Mouse (Mus musculus) thymus, postnatal 4 days (tissue): ENCODE measurements at regions not wholly inside any gene's neighbourhood (a gene's known extent, or its start where the extent isn't known, plus 50 kb on each side); places are given as distances from the start of the nearest gene placed in this dataset.

Experiments used
- DNase-seq: peaks from one replicate; pipeline ENCODE4 v3.0.0; 2021

DNA sequence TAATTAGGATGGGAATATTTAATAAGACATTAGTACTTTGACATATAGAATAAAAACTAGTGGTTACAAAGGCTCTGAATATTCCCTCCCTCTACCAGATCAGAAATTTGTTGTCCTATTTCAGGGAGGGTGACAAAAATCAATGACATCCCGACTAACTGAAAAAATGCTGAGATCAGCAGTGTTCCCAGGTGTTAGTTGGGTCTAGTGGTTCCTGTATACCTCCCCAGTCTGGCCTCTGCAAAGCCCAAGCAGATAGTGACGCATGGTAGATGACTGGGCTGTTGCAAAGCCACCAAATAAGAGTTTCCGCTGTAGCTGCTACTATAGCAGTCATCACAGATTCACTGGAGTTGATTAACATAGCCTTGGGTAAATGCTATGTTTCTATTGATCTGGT, 59.9 kb upstream of the Gm4791 start:
- no peak for DNase-seq

DNA sequence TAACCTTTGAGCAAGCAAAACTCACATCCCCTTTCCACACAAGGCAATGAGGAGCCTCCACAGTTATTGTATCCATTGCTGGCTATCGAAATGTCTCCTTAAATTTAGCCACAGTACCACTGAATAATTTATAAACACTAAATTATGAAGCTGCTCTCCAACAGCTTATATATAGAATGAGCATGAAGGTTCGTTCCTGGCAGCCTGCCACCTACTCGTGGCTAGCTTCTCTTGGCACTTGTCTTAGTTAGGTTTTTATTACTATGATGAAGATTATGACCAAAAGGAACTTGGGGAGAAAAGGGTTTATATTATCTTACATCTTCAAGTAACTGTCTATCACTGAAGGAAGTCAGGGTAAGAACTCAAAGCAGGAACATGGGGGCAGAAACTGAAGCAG, 72.9 kb upstream of the Gm4791 start:
- DNase-seq = no peak

DNA sequence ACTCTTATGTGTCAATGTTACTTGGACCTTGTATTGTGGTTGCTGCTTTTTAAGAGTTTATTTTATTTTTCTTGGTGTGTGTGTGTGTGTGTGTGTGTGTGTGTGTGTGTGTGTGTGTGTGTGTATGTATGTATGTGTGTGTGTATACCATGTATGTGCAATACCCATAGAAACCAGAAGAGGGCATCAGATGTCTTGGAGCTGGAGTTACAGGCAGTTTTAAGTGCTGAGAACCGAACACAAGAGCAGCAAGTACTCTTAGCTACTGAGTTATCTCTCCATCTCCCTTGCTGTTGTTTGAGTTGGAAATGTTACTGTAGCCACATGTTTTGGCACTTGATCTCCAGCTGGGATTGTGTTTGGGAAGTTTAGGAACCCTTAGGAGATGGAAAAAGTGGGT, 78.5 kb upstream of the Gm4791 start:
- no peak for DNase-seq

DNA sequence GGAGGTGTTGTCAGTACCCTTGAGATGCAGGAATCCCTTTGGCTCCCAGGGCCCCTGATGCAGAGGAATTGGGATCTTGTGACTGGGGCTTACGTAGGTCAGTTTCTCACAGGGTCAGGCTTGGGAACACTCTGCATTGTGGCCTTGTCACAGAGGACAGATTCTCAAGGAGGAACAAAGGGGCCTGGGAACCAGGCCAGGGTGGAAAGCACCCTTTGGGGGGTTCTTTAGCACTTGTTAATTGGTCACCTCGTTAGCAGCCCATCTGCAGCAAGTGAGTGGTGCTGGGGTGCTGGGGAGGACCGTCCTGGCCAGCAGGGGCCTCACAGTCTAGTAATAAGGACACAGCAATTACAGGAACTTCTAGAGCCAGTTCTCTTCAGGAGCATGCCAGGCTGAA, 85.3 kb upstream of the Gm4791 start:
- no peak for DNase-seq

DNA sequence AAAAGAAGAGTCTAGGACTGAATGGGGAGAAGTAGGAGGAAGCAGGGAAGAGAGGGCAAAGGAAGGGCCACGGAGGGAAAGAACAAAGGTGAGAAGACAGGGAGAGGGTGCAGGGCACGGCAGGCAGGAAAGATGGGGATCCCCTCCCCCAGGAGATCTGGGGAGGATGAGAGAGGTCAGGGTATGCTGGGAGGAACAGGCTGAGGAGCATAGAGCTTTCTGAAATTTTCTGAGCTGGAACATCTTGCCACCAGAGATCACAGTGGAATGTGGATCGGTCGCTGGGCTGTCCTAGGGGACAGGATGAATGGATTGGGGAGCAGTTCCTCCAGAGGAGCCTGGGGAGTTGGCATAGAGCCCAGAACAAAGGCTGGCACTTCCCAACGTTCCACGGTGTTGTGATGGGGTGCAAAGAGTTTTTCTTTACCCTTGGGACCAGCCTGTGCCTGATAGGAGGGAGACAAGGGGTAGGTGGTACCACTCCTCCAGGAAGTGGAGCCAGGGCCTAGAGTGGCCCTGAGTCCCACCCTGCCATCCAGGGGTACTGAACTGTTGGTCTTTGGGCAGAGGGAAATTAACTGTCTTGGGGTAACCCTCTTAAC, 89.0 kb upstream of the Gm4791 start:
- DNase-seq = no peak

DNA sequence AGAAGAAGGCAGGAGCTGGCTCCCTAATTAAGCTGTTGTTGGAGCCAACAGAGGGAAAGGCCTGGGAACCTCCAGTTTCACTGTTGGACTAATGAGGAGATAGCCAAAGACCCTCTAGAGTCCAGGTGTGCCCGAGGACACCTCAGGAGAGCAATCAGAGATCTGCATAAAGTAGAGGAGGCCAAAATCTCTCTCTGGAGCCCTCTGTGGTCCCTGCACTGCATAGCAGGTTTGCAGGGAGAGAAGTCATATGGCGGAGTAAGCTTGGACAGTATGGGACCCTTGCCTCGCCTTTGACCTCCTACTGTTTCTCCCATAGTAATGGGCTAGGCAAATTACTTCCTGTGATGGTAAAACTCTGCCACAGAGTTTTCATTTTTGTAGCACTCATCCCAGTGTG, 93.5 kb upstream of the Gm4791 start:
- DNase-seq = no peak

DNA sequence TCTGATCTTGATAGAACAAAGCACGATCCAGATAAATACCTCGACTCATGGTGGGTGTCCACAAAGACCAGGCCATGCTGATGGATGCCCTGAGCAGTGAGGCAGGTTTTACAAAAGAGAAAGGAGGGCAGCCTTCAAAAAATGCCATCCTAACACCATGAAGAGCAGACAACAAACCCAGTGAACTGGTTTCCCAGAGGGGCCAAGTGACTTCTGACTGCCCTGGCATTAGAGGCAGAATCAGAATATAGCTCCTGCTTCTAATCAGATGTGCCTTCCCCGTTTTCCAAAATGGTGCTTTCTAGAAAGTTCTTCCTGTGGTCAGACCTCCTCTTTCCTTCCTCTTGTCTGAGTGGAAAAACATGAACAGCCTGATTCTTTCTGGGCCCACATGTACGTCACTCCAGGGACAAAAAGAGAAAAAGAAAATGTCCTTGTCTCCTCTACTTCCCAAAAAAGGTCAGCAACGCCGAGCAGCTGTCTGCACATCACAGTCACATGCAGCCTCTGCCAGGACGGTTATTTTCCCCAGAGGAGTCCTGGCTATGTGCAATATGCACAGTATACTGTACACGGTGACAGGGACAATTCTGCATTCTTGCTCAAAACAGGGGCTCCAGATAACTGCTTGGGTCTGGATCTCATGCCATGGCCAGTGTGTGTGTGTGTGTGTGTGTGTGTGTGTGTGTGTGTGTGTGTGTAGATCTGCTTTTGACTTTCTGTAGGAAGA, 94.9 kb upstream of the Gm4791 start:
- no peak for DNase-seq

DNA sequence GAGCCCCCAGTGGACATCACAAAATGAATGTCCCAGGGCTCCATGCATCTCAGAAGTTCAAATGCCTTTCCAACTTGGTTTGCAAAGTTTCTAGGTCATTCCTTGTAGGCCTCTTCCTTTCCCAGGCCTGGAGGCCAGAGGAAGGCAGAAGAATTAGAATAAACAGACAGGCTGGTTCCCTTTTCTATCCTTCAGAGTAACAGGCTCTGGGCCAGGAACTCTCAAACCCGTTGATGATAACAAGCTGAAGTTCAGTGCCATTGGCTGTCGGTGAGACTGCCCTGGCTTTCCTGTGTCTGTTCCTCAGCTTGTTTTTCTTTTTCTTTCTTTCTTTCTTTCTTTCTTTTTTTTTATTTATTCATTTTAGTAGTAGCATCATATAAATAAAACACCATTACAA, 99.3 kb upstream of the Gm4791 start:
- DNase-seq = no peak

DNA sequence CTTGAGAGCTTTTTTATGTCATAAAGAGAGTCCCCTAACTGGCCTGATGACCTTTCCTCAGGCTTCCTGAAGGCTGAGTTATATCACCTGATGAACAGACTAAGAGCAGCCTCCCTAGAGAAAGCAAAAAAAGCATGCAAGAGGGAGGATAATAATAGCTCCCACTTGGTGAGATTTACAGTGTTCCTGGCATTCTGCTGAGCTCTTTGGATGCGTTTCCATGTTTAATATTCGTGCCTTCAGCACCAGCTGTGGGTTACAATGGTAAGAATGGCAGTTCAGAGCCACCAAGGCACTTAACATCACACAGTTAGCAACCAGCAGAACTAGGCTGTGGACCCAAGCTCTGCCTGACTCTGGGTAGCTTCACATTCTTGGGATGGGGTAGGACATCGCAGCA, 100.4 kb upstream of the Gm4791 start:
- no peak for DNase-seq

DNA sequence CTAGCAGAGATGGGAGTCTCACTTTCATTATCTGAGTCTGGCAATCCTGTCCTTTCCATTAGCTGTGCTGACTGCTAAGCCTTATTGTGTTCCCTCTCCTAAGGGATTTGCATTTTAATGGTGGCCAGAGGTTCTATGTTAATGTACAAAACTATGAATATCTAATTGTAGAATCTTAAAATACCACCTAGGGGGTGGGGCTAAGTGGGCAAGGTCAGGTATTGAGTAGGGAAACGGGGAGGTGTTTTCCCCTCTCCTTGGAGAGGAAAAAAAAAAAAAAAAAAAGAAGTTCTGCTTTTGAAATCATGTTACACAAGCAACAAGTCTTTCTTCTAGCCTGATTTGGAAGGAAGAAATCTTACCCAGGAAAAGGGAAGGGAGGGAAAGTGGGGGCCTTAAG, 106.7 kb upstream of the Gm4791 start:
- no peak for DNase-seq

DNA sequence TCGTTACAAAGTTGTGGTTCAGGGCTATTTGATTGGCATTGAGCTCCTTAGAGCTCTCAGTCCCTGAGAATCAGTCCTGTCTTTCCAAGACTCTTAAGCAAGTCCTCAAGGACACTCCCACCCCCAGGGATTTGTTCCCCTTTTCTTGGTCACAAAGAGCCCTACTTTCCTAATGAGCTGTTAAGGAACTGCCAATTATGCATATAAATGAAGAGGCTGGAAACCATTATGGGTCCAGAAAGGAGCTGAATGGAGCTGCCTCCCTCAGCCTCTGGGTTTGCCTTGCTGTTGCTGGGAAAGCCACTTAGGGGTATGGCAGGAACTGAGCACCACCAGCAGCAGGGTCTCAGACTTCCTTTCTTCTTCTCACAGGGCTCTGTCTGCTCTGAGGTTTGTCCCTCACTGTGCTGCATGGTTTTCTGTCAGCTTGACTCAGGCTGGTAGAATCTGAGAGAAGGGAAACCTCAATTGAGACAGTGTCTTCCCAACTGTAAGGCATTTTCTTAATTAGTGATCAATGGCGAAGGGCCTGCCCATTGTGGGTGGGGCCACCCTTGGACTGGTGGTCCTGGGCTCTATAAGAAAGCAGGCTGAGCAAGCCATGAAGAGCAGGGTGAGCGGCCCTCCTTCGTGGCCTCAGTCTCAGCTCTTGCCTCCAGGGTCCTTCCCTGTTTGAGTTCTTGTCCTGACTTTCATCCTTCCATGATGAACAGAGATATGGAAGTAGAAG, 108.4 kb upstream of the Gm4791 start:
- no peak for DNase-seq

DNA sequence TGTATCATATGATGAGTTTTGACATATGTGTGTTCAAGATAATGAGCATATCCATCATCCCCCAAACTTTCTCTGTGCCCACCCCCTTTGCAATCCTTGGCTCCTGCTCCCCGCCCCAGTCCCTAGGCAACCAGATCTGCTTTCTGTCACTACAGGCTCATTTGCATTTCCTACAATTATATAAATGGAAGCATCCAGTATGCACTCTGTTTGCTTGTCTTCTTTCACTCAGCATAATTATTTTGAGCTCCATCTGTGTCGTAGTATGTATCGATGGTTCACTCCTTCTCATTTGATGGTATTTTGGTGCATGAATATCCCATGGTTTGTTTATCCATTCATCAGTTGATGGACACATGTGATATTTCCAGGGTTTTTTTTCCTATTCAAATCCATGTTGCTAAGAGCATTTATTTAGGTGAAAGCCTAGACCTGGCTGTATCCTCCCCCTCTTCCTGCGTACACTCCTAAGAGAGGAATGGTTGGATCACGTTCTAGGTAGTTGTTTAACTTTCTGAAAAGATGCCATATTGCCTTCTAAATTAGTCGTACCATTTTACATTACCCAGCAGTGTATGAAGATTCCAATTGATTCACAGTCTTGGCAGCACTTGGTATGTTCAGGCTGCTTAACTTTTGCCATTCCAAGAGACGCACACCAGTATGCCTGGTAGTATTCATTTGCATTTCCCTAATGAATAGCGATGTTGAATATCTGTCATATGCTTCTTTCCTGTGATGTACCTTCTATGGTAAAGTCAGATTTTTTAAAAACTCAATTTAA, 127.1 kb upstream of the Gm4791 start:
- DNase-seq = no peak

DNA sequence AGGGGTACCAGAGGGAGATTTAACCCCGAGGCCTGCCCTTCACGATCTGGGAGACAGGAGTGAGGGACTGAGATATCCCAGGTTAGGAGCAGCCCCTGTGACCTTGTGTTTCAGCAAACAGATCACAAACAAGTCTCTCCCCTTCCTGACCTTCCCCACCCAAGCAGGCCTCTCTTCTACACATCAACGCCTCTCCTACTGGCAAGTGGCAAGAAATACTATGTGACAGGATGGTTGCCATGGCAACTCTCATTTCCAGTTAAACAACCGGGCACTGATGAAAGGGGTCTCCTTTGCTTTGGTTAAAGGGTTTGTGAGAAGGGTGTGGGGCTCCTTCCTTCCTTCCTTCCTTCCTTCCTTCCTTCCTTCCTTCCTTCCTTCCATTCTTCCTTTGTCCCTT, 134.6 kb upstream of the Gm4791 start:
- no peak for DNase-seq

DNA sequence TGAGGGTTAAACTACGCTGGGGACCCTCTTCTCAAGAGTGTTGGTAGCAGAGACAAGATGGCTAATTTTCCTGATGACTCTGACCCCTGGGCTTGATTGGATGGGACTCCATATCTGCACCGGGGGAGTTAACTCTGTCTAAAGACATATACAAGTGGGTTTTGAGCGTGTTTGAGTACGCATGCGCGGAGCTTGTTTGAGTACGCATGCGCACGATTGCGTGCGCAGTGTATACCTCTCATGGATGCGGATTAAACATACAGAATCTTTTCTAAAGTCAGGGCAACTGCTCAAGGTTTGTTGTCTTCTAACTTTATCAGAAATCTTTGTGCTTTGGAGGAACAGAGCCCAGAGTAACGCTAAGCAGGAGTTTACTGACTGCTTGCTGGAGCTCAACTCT, 146.8 kb upstream of the Gm4791 start:
- no peak for DNase-seq

DNA sequence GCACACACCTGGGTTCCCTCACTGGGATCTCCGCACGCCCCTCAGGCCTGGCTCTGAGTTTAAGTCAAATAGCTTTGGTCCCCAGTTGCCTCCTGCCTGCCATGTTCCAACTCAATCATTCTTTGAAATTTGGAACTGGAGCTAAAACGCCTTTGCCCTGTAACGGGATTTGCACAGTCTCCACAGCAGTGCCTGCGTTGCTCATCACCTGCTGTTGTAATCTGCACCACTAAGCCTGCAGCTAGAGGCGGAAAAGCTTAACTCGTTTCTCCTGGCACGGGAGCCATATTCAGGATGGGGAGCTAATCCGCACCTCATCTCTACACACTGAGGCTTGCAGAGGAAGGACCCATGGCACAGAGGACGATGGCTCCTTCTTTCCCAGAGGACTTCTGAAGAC, 147.2 kb upstream of the Gm4791 start:
- DNase-seq = no peak

DNA sequence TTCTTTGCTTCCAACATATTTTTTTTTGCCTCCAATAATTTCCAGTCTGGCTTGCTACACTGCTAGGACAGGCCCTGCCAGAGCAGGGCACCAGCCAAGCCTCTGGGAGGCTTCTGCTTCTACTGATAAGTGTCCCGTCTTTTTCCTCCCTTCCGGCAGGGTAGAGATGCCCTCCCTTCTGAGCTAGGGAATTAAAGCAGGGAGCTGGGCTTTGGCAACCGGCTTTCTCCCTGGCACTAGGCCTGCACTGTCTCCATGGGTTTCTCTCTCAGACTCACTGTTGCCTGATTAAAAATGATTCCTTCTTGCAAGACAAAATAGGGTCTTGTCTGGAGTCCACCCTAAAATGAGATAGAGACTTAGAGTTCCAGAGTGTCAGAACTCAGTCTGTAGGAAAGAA, 153.3 kb upstream of the Gm4791 start:
- DNase-seq = no peak

DNA sequence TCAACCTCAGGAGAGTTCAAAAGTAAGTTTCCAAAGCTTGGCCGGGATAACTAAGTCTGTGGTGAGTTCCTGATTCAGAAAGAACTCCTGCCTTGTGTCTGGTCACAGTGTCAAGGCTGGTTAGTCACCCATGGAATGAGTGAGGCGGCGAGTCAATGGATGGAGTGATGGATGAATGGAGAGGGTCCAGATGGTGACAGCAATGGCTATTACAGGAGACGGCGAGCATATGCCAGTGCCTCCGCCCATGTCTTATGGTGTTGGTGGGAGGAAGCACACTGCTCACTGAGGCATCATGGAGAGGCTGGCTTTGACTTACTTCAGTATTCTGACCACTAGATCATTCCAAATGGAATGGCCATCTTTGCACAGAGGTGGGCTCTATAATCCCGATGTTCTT, 154.8 kb upstream of the Gm4791 start:
- no peak for DNase-seq

DNA sequence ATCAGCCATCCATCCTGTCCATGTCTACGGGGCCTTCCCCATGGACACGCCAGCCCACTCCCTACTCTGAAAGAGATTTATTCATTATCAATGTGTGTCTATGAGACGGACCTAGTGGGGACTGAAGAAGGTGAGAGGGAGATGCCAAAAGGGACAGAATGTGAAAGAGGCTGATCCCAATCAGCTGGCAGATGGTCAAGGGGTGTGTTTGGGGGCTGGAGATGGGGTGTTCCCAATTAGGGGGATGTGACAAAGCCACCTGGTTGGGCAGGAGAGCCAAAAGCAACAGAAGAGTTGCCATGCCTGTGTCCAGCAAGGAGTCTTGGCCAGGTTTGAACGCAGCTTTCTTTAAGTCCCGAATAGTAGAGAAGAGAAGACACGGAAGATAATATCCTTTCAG, 157.0 kb upstream of the Gm4791 start:
- DNase-seq = no peak

DNA sequence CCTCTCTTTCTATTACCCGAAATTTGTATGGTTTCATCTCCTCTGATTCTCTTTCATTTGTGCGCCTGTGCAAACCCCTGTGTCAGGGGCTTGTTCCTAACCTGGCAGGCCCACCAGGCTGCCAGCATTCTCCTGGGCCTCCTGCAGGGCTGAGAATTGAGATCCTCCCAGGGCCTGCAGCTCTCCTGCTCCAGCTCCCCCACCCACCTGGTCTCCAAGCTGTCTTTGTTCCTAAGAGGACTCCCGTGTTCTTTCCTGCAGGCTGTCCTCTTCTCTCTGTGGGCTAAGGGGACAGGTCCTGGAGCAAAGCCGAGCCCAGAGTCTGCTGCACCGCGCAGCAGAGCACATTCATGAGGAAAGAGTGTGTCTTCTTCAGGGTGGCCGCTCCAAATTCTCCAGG, 163.3 kb upstream of the Gm4791 start:
- no peak for DNase-seq

DNA sequence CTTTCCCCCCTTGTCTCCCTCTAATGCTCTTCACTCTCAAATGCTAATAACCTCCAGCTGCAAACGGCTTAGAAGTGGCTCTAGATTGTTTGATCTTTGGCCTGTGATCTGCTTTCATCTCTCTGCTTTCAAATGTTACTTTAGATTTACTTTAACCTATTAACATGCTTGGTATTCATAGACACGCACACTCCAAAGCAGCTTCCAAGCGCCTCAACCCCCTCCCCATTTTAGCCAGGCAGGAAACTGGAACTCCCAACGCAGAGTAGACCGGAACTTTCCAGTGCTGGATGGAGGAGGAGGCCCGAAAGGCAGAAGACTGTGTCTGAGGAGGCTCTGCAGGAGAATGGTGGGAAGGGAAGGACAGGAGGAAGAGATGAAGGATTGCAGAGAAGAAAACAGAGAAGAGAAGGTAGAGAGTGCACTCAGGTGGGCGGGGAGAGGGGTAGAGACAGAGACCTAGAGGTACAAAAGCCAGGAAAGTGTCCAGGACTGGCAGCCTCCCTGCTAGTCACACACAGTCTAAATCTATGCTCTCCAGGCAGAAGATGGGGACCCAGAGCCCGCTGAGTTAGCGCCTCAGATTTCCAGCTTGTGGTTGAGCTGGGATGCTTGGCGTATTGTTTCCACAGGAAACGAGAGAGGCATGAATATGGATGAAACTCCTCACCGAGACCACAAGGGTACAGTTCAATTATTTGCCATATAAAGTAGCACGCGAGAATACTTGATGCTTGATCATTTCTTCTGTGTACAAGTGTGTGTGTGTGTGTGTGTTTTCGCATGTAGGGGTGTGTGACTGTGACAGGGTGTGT, 167.6 kb upstream of the Gm4791 start:
- DNase-seq = no peak

DNA sequence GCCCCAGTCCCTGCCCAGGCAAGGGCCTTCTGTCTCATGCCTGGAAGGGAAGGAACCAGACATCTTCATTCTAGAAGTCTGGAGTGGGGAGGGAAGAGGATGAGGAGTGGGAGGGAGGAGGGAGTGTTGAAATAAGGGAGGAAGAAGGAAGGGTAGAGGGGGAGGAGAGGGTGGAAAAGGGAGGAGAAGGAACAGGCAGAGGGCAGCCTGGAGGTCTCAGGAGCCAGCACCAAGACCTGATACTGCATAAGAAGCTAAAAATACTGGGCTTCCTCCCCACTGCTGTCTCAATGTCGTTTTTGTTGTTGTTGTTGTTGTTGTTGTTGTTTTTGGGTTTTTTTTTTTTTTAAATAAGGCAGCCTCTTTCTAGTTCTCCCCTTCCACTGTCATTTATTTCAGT, 168.2 kb upstream of the Gm4791 start:
- no peak for DNase-seq

DNA sequence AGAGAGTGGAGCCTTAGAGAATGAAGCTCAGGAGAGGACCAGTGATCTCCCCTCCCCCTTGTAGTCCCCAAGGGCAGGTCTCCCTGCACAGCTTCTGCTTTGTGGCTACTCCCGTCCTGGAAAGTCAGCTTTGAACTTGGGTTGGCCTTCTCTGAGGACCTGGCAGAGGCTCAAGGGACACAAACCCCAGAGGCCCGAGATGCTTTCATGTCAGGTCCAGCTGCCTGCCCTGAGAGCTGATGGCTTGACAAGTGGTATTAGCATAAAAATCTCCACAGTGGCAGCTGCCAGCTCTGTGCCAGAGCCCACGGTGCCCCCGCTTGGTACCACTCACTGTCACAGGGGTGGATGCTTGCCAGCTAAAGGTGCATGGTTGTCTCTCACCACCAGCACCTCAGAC, 173.8 kb upstream of the Gm4791 start:
- no peak for DNase-seq

DNA sequence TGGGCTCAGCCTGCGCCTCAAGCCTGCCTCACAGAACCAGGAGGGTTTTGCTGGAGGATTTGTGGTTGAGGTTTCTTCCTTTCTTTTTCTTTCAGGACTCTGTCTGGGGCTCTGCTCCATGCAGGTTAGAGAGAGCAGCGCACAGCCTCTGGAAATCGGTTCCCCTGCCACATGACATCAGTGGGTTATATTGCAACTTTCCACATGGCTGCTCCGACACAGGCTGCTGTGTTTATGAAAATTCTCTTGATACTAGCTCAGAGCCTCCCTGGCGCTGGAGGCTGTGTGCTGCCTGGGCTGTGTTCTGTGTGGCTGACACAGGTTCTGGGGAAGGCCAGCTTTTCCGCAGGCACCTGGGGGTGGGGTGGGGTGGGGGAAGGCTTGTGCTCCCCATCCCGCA, 178.7 kb upstream of the Gm4791 start:
- no peak for DNase-seq
